Mouse (Mus musculus) G1E (cell line): ENCODE measurements around the gene Tmigd1. TPM values are rescaled to one million over a fixed set of nuclear protein-coding genes. Genes with fewer than 3 reads are reported as not detected.

Experiments used
- ATAC-seq: 2 replicates; pipeline ENCODE4 v1.8.0; 2016; ENCODE audit warnings: mild to moderate bottlenecking; ENCODE audit not compliant: insufficient number of reproducible peaks, poor library complexity, low FRiP score, severe bottlenecking; ENCODE audit errors: extremely low read depth
- DNase-seq: peaks from one replicate; pipeline ENCODE4 v3.0.0; 2012; ENCODE audit warnings: low spot score
- H3K27me3 ChIP-seq: 2 replicates; pipeline ENCODE4 v1.6.1; 2012; ENCODE audit warnings: mild to moderate bottlenecking, low read length, inconsistent platforms; ENCODE audit not compliant: insufficient read depth
- H3K36me3 ChIP-seq: replicated peaks from 2 replicates; pipeline ENCODE3; 2012; ENCODE audit warnings: mild to moderate bottlenecking, inconsistent platforms
- H3K4me1 ChIP-seq: 2 replicates; pipeline ENCODE4 v1.6.1; 2012; ENCODE audit warnings: low read depth, low read length, inconsistent platforms, mixed read lengths; ENCODE audit not compliant: insufficient read depth
- H3K4me3 ChIP-seq: 2 replicates; pipeline ENCODE4 v1.5.1; 2012; ENCODE audit warnings: low read depth, mild to moderate bottlenecking, inconsistent platforms, low read length, moderate library complexity, mixed read lengths
- H3K9me3 ChIP-seq: replicated peaks from 2 replicates; pipeline ENCODE4 v1.6.1; 2012; ENCODE audit warnings: inconsistent platforms
- CTCF ChIP-seq: IDR thresholded peaks from 2 replicates; pipeline ENCODE4 v1.5.1; 2012; ENCODE audit warnings: low read depth, low read length, inconsistent platforms, mixed read lengths
- GATA1 ChIP-seq: IDR thresholded peaks from 2 replicates; pipeline ENCODE4 v1.6.1; 2012; ENCODE audit warnings: borderline replicate concordance, low read length, inconsistent platforms, mixed read lengths
- GATA2 ChIP-seq: IDR thresholded peaks from 2 replicates; pipeline ENCODE4 v1.6.1; 2012; ENCODE audit warnings: low read depth, low read length, inconsistent platforms, borderline replicate concordance
- POLR2AphosphoS5 ChIP-seq: IDR thresholded peaks from 2 replicates; pipeline ENCODE4 v1.6.1; 2012; ENCODE audit warnings: low read depth, low read length, inconsistent platforms; ENCODE audit not compliant: insufficient replicate concordance
- TAL1 ChIP-seq: conservative IDR thresholded peaks from 2 replicates; pipeline ENCODE4 v1.6.1; 2012; ENCODE audit warnings: low read depth, low read length, inconsistent platforms, mixed read lengths
- polyA plus RNA-seq: library from polyadenylated mRNA; stranded (reverse); fragments of >175 nt; gene quantifications from 2 replicates; pipeline ENCODE4 v1.2.3, GENCODE M21; 2012
- total RNA-seq, 2 experiments: library from RNA; stranded (forward) in 1 of 2; stranded (reverse) in 1 of 2; fragments of 200-1000 nt in 1 of 2; fragments of >200 nt in 1 of 2; fragmentation: Nextera tagmentation in 1 of 2; gene quantifications; 2 replicates each; pipeline ENCODE4 v1.2.3; 2014 to 2017

Tmigd1 gene
- total and polyA plus RNA-seq, 3 experiments, result 0.38 TPM; not detected in 2

- TF ChIP-seq GATA1 (no peak), POLR2AphosphoS5 (no peak), GATA2 (no peak), CTCF (no peak), TAL1 (no peak)
- DNase-seq, result no peak
- no peak for ATAC-seq
These were observed 4.8 kb upstream of the Tmigd1 start for GRCm38 (mm10) chr11:76897126-76897525.

GRCm38 (mm10) chr11:76897871-76898270 lies 4.1 kb upstream of the Tmigd1 start:
- Histone ChIP-seq H3K4me1 (peaks cover 44% of the 10 kb centered on the region), H3K27me3 (0 out of 2 replicates have a peak, but pooled peaks cover 2% of the 10 kb centered on the region), H3K36me3 (no peaks in the 10 kb centered on the region), H3K4me3 (no peak overlapping the region), H3K9me3 (no peaks in the 10 kb centered on the region)
- ATAC-seq (no peak), DNase-seq (no peak)
- TF ChIP-seq GATA1, result no peak
- no peak for TF ChIP-seq CTCF

More at GRCm38 (mm10) chr11:76897126-76897525, 4.8 kb upstream of the Tmigd1 start:
- H3K36me3 ChIP-seq, result no peaks in the 10 kb centered on the region
- no peak overlapping the region for H3K4me3 ChIP-seq
- 0 out of 2 replicates have a peak, but pooled peaks cover 2% of the 10 kb centered on the region for H3K27me3 ChIP-seq
- no peaks in the 10 kb centered on the region for H3K9me3 ChIP-seq
- H3K4me1 ChIP-seq, result peaks cover 46% of the 10 kb centered on the region

- TF ChIP-seq GATA1 (no peak), POLR2AphosphoS5 (no peak), TAL1 (no peak), GATA2 (no peak), CTCF (no peak)
- no peak for ATAC-seq
- DNase-seq, result no peak
- 0 out of 2 replicates have a peak, but pooled peaks cover 2% of the 10 kb centered on the region for H3K27me3 ChIP-seq
- H3K9me3 ChIP-seq, result no peaks in the 10 kb centered on the region
- H3K36me3 ChIP-seq, result no peaks in the 10 kb centered on the region
- H3K4me3 ChIP-seq, result no peak overlapping the region
- H3K4me1 ChIP-seq, result peaks cover 36% of the 10 kb centered on the region
These were observed 3.2 kb upstream of the Tmigd1 start for GRCm38 (mm10) chr11:76898751-76899150.

- ATAC-seq (no peak), DNase-seq (no peak)
- Histone ChIP-seq H3K36me3 (no peaks in the 10 kb centered on the region), H3K9me3 (no peaks in the 10 kb centered on the region), H3K4me1 (peaks cover 24% of the 10 kb centered on the region), H3K27me3 (peaks cover 3% of the 10 kb centered on the region; the same call in 1 of the 2 replicates), H3K4me3 (no peak overlapping the region)
- no peak for TF ChIP-seq CTCF
These were observed 1.9 kb upstream of the Tmigd1 start for GRCm38 (mm10) chr11:76899758-76900738.

GRCm38 (mm10) chr11:76904340-76904739 lies 2.4 kb downstream of the Tmigd1 start:
- Histone ChIP-seq H3K4me3 (no peak overlapping the region), H3K27me3 (peaks cover 19% of the 10 kb centered on the region), H3K36me3 (no peaks in the 10 kb centered on the region), H3K9me3 (no peaks in the 10 kb centered on the region), H3K4me1 (peaks cover 6% of the 10 kb centered on the region)
- DNase-seq (no peak), ATAC-seq (no peak)
- no peak for TF ChIP-seq GATA1
- no peak for TF ChIP-seq TAL1
- no peak for TF ChIP-seq CTCF
- no peak for TF ChIP-seq GATA2
- TF ChIP-seq POLR2AphosphoS5, result no peak

GRCm38 (mm10) chr11:76908651-76909050 lies 6.7 kb downstream of the Tmigd1 start:
- no peaks in the 10 kb centered on the region; the same call in 1 of the 2 replicates for H3K4me1 ChIP-seq
- H3K9me3 ChIP-seq, result no peaks in the 10 kb centered on the region
- ATAC-seq, result no peak
- no peak for TF ChIP-seq CTCF
- TF ChIP-seq GATA2, result no peak
- no peak for TF ChIP-seq POLR2AphosphoS5
- TF ChIP-seq TAL1, result no peak
- no peak for TF ChIP-seq GATA1
- H3K4me3 ChIP-seq, result no peak overlapping the region
- H3K27me3 ChIP-seq, result peaks cover 50% of the 10 kb centered on the region
- H3K36me3 ChIP-seq, result no peaks in the 10 kb centered on the region
- no peak for DNase-seq
